Mouse (Mus musculus): Measurements from ENCODE around the gene Tamm41. TPM values are rescaled to one million over a fixed set of nuclear protein-coding genes. Genes with fewer than 3 reads are reported as not detected.

Gene Tamm41
- polyA plus RNA-seq, 1 experiment: 42.8 TPM

DNA sequence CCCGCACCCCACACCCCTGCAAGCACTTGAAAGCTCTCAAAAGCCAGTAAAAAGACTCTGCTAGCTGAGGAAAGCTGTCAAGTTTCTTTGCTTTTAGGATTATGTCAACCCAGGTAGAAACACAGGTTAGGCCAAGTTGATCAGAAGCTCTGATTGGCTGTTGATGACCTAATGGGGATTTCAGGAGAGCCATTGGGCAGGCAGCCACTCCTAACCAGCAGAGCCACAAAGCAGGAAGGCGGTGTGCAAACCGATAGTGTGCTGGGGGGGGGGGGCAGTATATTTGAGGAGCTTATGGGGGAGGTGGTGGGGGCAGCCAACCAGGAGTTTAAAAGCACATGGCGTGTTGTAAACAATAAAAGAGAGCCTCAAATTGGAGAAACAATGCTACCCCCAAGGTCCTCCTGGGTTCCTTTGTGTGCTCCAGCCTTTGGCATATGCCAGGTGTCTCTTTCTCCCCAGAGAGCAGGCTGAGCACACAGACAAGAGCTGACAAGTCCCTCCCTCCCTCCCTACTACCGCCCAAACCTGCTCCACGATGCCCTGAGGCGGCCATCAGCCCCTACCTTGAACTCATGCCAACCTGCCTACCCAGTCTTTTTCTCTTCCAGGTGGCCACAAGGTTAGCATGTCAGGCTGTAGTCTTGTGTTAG, 49.6 kb downstream of the Tamm41 start:
- WGBS: 53% methylated on average over 7 of the region's 7 CpGs
- no peaks in the 10 kb centered on the region; the same call in 1 of the 2 replicates for H3K4me1 ChIP-seq (replicated peaks; ENCODE audit: control insufficient read depth, insufficient read depth, low read length)
- H3K27me3 ChIP-seq (ENCODE audit: control insufficient read depth, insufficient read depth, low read length): no peaks in the 10 kb centered on the region
- H3K4me3 ChIP-seq (ENCODE audit: control insufficient read depth, insufficient read depth, low read length): no peak overlapping the region
- TF ChIP-seq POLR2A (IDR thresholded peaks at IDR 0.05; ENCODE audit: control insufficient read depth, extremely low read depth, insufficient read depth, low read length, poor library complexity) (no peak), CTCF (IDR thresholded peaks at IDR 0.05; ENCODE audit: borderline replicate concordance, control insufficient read depth, extremely low read depth, insufficient read depth, low read length, poor library complexity) (no peak)
- no peaks in the 10 kb centered on the region for H3K36me3 ChIP-seq (ENCODE audit: control insufficient read depth, insufficient read depth, low read length)
- no peak overlapping the region; the same call in 1 of the 2 replicates for H3K27ac ChIP-seq (ENCODE audit: control insufficient read depth, insufficient read depth, low read length)
- no peak for DNase-seq

DNA sequence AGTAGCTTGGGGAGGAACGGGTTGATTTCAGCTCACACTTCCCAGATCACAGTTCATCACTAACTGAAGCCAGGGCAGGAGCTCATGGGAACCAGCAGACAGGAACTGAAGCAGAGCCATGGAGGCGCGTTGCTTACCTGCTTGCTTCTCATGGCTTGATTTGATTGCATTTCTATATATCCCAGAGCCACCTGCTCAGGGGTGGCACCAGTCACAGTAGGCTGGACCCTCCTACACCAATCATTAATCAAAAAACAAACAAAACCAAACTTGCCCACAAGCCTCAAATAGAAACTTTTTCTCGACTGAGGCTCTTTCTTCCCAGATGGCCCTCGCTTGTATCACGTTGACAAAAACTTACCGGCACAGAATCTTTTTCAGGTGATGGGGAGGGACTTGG, 55.0 kb downstream of the Tamm41 start:
- Histone ChIP-seq H3K36me3 (ENCODE audit: control insufficient read depth, insufficient read depth, low read length) (no peaks in the 10 kb centered on the region), H3K4me3 (ENCODE audit: control insufficient read depth, insufficient read depth, low read length) (no peak overlapping the region), H3K27me3 (ENCODE audit: control insufficient read depth, insufficient read depth, low read length) (no peaks in the 10 kb centered on the region), H3K27ac (ENCODE audit: control insufficient read depth, insufficient read depth, low read length) (0 out of 2 replicates have a peak overlapping the region, but pooled peaks have one; percentile 6), H3K4me1 (replicated peaks; ENCODE audit: control insufficient read depth, insufficient read depth, low read length) (no peaks in the 10 kb centered on the region)
- no peak for DNase-seq
- 82% methylated on average over 7 of the region's 7 CpGs for WGBS
- TF ChIP-seq CTCF (IDR thresholded peaks at IDR 0.05; ENCODE audit: borderline replicate concordance, control insufficient read depth, extremely low read depth, insufficient read depth, low read length, poor library complexity): no peak

DNA sequence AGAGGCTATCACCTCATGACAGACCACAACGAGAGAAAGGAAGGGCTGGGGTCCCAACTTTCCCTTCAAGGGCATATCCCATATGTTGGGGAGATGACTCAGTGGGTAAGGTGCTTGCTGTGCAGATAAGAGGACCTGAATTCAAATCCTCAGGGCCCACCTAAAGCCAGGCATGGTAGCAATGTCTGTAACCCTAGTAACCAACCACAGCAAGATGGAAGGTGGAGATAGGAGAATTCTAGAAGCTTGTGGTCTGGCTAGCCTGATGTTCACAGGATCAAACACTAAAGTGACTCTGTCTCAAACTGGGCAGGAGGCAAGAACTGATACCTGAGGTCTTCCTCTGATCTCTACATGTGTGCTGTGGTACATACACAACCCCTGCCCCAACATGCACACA, 58.0 kb downstream of the Tamm41 start:
- no peak for DNase-seq
- no peaks in the 10 kb centered on the region for H3K27me3 ChIP-seq (ENCODE audit: control insufficient read depth, insufficient read depth, low read length)
- no peak for TF ChIP-seq POLR2A (IDR thresholded peaks at IDR 0.05; ENCODE audit: control insufficient read depth, extremely low read depth, insufficient read depth, low read length, poor library complexity)
- H3K4me1 ChIP-seq (replicated peaks; ENCODE audit: control insufficient read depth, insufficient read depth, low read length): no peaks in the 10 kb centered on the region
- 55% methylated on average over 1 of the region's 1 CpGs for WGBS
- H3K4me3 ChIP-seq (ENCODE audit: control insufficient read depth, insufficient read depth, low read length): no peak overlapping the region
- H3K36me3 ChIP-seq (ENCODE audit: control insufficient read depth, insufficient read depth, low read length): no peaks in the 10 kb centered on the region
- no peak overlapping the region for H3K27ac ChIP-seq (ENCODE audit: control insufficient read depth, insufficient read depth, low read length)

DNA sequence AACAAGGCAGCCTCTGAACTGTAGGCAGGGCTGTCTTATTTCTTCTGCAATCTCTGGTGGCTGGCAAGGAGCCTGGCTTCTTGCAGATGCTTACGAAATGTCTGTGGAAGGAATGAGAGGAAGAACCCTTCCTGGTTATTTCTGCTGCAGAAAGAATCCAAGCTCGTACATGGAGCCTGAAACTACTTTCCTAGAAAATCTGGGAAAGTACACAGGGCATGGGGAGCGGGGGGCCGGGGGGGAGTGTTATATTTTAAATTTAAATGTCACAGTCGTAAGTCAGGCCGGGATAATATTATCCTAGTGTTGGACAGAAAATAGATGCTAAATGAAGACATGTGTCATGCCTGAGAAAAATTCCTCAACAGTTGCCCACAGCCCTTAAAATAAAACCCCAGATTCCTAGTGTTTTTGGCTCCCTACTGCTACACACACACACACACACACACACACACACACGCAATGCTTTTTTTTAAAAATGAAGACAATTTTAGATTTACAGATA, 60.7 kb downstream of the Tamm41 start:
- Histone ChIP-seq H3K4me1 (replicated peaks; ENCODE audit: control insufficient read depth, insufficient read depth, low read length) (no peaks in the 10 kb centered on the region), H3K4me3 (ENCODE audit: control insufficient read depth, insufficient read depth, low read length) (no peak overlapping the region), H3K27me3 (ENCODE audit: control insufficient read depth, insufficient read depth, low read length) (no peaks in the 10 kb centered on the region), H3K36me3 (ENCODE audit: control insufficient read depth, insufficient read depth, low read length) (no peaks in the 10 kb centered on the region), H3K27ac (ENCODE audit: control insufficient read depth, insufficient read depth, low read length) (no peak overlapping the region)
- WGBS: 93% methylated on average over 7 of the region's 7 CpGs
- no peak for TF ChIP-seq CTCF (IDR thresholded peaks at IDR 0.05; ENCODE audit: borderline replicate concordance, control insufficient read depth, extremely low read depth, insufficient read depth, low read length, poor library complexity)
- TF ChIP-seq POLR2A (IDR thresholded peaks at IDR 0.05; ENCODE audit: control insufficient read depth, extremely low read depth, insufficient read depth, low read length, poor library complexity): no peak
- no peak for DNase-seq

DNA sequence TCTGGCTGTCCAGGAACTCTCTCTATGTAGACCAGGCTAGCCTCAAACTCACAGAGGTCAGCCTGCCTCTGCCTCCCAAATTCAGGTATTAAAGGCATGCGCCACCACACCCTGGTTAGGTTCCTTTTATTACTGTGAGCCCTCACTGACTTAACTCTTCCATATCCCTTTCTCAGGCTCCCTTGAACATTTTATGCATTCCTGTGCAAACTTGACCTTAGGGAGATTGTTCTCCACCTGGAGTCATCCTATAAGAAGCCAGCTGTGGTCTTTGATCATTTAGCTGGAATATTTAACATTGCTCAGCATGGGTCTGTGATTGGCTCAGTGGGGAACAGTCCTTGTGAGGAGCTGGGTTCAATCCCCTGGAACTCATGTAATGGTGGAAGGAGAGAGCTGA, 63.3 kb downstream of the Tamm41 start:
- peaks cover 10% of the 10 kb centered on the region; the same call in 1 of the 2 replicates for H3K27me3 ChIP-seq (ENCODE audit: control insufficient read depth, insufficient read depth, low read length)
- no peaks in the 10 kb centered on the region for H3K36me3 ChIP-seq (ENCODE audit: control insufficient read depth, insufficient read depth, low read length)
- H3K4me3 ChIP-seq (ENCODE audit: control insufficient read depth, insufficient read depth, low read length): no peak overlapping the region
- no peak overlapping the region for H3K27ac ChIP-seq (ENCODE audit: control insufficient read depth, insufficient read depth, low read length)
- no peak for DNase-seq
- no peak for TF ChIP-seq CTCF (IDR thresholded peaks at IDR 0.05; ENCODE audit: borderline replicate concordance, control insufficient read depth, extremely low read depth, insufficient read depth, low read length, poor library complexity)
- TF ChIP-seq POLR2A (IDR thresholded peaks at IDR 0.05; ENCODE audit: control insufficient read depth, extremely low read depth, insufficient read depth, low read length, poor library complexity): no peak
- WGBS: 92% methylated on average over 1 of the region's 1 CpGs
- peaks cover 5% of the 10 kb centered on the region for H3K4me1 ChIP-seq (replicated peaks; ENCODE audit: control insufficient read depth, insufficient read depth, low read length)

DNA sequence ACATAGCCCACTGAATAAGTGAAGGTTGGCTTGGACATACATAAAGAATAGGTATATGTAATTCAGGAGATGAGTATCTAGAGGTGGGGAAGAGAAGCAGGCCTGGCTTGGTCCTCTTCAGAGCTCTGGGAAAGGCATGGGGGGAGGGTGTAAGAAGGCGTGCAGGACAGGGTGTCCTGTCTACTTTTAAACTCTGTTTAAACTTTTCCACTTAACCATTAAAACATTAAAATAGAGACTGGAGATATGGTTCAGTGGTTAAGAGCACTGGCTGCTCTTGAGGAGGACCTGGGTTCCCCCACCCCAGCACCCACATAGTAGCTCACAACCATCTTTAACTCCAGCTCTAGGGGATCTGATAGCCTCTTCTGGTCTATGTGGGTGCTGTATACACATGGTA, 64.7 kb downstream of the Tamm41 start:
- no peak overlapping the region for H3K27ac ChIP-seq (ENCODE audit: control insufficient read depth, insufficient read depth, low read length)
- DNase-seq: no peak
- no peaks in the 10 kb centered on the region for H3K36me3 ChIP-seq (ENCODE audit: control insufficient read depth, insufficient read depth, low read length)
- H3K27me3 ChIP-seq (ENCODE audit: control insufficient read depth, insufficient read depth, low read length): peaks cover 11% of the 10 kb centered on the region; the same call in 1 of the 2 replicates
- no peak for TF ChIP-seq POLR2A (IDR thresholded peaks at IDR 0.05; ENCODE audit: control insufficient read depth, extremely low read depth, insufficient read depth, low read length, poor library complexity)
- TF ChIP-seq CTCF (IDR thresholded peaks at IDR 0.05; ENCODE audit: borderline replicate concordance, control insufficient read depth, extremely low read depth, insufficient read depth, low read length, poor library complexity): no peak
- peaks cover 17% of the 10 kb centered on the region for H3K4me1 ChIP-seq (replicated peaks; ENCODE audit: control insufficient read depth, insufficient read depth, low read length)
- no peak overlapping the region for H3K4me3 ChIP-seq (ENCODE audit: control insufficient read depth, insufficient read depth, low read length)
- WGBS: 88% methylated on average over 1 of the region's 1 CpGs

DNA sequence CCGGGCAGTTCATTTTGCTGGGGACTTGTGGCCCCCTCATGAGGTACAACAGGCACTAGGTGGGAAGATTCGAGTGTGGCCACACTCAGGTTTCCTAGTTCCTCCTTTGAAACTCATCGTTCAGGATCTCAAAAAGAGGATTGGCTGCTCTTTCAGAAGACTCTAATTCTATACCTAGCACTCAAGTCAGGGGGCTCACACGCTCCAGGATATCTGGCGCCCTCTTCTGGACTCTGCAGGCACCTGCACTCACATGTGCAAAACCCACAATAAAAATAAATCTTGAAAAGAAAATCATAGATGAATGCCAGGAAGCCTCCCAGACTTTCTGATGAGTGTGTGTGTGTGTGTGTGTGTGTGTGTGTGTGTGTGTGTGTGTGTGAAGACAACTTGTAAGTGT, 66.8 kb downstream of the Tamm41 start:
- no peak overlapping the region for H3K27ac ChIP-seq (ENCODE audit: control insufficient read depth, insufficient read depth, low read length)
- peaks cover 17% of the 10 kb centered on the region for H3K4me1 ChIP-seq (replicated peaks; ENCODE audit: control insufficient read depth, insufficient read depth, low read length)
- WGBS: 62% methylated on average over 5 of the region's 5 CpGs
- H3K4me3 ChIP-seq (ENCODE audit: control insufficient read depth, insufficient read depth, low read length): no peak overlapping the region
- no peak for DNase-seq
- TF ChIP-seq CTCF (IDR thresholded peaks at IDR 0.05; ENCODE audit: borderline replicate concordance, control insufficient read depth, extremely low read depth, insufficient read depth, low read length, poor library complexity): no peak
- no peak for TF ChIP-seq POLR2A (IDR thresholded peaks at IDR 0.05; ENCODE audit: control insufficient read depth, extremely low read depth, insufficient read depth, low read length, poor library complexity)
- H3K36me3 ChIP-seq (ENCODE audit: control insufficient read depth, insufficient read depth, low read length): no peaks in the 10 kb centered on the region
- H3K27me3 ChIP-seq (ENCODE audit: control insufficient read depth, insufficient read depth, low read length): peaks cover 16% of the 10 kb centered on the region; the same call in 1 of the 2 replicates

All from thymus, adult 2 months (tissue).